Mouse (Mus musculus): Measurements from ENCODE around the gene Il20rb.

The Il20rb gene

GRCm38 (mm10) chr9:100486431-100486830 is at the start of gene Il20rb:
Gene Il20rb (minus strand): TSS chr9:100486788.
- DNase-seq = no peak

GRCm38 (mm10) chr9:100535618-100536262 is 49.2 kb upstream of the Il20rb start:
- DNase-seq = no peak

DNA sequence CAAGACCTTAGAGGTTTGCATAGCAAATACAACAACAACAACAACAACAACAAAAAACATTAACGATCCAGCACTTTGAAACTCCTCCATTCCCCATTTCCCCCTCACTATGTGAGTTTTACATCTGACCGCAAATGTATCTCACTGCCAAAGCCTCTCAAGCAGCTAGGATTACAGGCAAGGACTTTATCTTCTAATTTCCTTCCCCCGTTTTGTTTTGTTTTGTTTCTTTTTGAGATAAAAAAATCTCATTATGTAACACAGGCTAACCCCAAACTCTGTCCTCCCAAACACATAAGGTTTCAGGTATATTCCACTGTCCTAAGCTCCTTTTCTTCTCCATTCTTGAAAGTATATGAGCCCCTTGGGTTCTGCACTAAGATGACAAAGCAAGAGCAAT is 48.1 kb upstream of the Il20rb start:
- no peak for DNase-seq

- DNase-seq = no peak
Observed at GRCm38 (mm10) chr9:100532847-100533505, 46.4 kb upstream of the Il20rb start.

DNA sequence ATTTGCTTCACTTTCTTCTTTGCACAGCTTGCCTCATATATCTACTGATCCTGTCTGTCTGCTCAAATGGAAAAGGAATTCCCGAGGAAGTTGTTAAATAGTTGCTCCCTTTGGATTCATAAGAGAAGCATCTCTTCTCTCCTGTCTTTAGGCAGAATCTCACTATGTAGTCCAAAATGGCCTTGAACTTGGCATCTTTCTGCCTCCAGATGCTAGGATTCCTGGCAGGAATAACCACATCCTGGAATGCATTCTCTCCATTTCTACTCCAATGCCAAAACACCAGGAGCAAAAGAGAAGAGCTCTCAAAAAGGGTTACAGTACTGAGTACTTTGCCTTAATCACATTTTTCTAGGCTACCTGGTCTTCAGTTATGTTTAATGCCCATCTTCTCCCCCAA is 44.7 kb upstream of the Il20rb start:
- DNase-seq = no peak

DNA sequence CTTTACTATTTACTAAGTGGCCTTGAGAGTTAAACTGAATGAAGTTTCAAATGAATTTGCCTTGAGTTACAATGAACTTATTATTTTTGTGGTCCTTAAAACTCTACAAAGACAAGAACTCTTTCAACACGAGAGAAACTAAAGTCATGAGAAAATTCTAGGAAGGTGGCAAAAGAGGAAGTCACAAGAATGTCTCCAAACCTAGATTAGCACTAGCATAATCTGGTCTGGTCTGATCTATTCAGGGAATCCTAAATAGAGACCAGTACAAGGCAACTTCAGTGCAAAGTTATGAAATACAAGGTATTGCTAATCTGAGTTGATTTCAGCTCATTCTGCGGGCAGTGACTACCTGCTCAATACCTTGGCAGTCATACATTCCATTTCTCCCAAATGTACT is 38.6 kb upstream of the Il20rb start:
- DNase-seq = no peak

GRCm38 (mm10) chr9:100522029-100522428 is 35.4 kb upstream of the Il20rb start:
- DNase-seq = no peak

DNA sequence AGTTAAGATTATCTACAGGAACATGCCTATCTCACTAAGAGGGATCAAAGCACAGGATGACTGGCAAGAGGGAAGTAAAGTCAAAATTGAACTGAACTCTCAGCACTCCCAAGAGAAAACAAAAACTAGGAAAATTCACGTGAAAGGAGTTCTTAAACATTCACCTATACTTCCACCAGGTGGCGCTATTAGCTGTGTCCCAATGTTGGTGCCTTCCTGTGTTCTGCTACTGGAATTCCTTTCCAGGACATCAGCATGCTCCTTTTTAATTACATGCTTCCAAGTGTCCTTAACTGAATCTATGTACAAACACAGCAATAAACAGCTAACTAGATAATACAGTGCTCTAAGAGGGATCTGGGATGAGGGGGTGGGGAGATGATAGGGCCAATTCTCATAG is 34.0 kb upstream of the Il20rb start:
- DNase-seq = peak; percentile 83

GRCm38 (mm10) chr9:100520012-100520411 is 33.4 kb upstream of the Il20rb start:
- peak; percentile 53 for DNase-seq

GRCm38 (mm10) chr9:100507581-100507980 is 21.0 kb upstream of the Il20rb start:
- DNase-seq = no peak

DNA sequence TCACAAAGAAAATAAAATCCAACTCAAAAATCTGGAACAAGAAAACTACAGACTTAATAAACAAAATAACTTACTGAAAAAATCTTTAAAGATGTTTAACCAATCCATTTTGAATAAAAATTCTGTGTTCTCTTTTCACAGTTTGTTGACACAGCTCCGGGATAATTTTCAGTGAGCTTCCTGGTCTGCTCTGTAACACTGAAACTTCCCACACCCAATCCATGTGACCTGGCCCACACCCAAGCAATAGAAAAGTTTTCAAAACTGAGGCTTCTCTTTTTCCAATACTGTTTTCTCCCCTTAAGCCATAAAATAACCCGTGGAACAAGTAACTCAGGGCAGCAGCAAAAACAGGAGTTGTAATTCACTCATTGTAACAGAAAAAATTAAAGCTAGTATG is 20.1 kb upstream of the Il20rb start:
- DNase-seq = no peak

GRCm38 (mm10) chr9:100505498-100505897 is 18.9 kb upstream of the Il20rb start:
- peak; percentile 58 for DNase-seq

DNA sequence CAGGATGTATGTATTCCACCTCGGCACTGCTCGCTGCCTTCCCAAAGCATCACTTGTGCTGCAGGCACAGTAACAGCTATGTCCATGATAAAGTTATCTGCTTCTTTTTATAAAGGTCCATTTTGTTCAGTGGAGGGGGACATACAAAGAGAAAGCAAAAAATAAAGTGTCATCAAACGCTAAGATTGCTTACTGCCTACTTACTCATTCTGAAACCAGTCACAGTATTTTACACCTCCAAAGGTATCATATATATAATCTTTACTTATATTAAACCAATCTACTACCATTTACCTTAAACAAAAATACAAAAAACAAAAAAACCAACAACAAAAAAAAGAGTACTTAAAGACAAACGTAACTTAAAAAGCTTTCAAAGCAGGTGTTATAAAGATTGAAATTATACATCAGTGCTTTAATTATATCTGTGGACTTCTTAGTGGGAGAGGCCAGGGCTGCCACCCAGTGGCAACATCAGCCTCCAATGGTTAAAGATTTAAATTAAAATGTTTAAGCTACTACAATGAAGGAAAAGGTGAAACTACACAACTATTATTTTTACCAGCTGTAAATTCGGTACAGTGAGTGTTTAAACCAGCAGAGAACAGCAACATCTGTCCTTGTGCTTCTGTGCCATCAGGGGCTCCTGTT is 7.1 kb upstream of the Il20rb start:
- DNase-seq = no peak

DNA sequence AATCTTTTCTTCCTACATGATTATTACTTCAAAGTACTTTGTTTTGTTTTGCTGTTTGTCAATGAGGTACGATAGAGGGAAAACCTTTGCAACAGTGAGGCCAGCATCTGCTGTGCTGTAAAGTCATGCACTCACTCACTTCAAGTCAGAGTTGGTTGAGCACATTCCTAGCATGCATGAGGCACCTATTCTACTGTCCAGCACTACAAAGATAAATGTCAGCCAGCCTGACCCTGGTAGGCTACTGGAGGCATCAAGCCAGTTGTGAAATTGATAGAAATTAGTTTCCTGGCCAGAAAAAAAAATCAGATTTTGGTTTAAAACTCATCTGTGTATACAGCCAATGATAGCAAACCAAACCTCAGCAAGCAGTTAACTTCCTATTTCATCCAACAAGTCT is 4.8 kb upstream of the Il20rb start:
- DNase-seq = no peak

DNA sequence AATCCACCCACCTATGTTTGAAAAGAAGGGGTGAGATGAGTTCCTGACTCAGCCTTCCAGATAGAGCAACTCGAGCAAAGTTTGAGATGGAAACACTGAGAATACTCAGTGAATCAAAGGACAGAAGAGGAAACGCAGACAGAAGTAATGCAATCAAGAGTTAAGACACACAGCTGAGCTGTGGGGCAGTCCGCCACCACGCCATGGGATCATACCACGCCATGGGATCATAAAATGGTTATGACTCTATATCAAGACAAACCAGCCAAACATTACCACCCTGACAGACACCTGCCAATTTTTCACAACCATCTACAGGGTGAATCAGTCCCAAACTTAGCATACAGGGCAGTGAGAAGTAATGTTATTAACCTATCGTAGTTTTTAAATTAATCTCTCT is 2.4 kb upstream of the Il20rb start:
- no peak for DNase-seq

DNA sequence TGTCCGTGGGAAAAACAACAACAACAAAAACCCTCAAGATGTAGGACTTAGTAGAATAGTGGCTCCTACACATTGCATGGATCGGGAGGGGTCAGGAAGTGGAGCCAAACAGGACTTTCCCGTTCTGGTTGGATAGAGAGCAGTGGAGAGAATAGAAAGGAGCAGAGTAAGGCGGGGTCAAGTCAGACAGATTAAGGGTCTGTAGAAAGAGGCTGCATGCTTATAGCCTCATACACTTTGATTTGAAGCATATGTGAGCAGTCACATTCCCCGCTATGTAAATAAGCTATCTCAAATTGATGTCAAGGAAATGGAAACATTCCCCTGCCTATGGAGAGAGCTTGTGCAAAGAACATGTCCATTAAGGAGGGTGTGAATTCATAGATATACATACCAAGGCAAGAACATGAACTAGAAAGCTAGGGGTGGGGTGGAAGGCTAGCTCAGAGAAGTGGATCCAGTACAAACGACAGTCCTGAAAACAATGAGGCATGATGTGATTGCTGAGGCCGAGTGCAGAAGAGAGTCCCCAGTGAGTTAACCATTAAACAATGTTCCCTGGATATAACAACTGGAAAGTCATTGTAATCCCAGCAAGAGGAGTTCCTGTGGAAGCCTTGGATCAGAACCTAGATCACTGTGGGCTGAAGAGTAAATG is 1.6 kb upstream of the Il20rb start:
- DNase-seq = no peak

DNA sequence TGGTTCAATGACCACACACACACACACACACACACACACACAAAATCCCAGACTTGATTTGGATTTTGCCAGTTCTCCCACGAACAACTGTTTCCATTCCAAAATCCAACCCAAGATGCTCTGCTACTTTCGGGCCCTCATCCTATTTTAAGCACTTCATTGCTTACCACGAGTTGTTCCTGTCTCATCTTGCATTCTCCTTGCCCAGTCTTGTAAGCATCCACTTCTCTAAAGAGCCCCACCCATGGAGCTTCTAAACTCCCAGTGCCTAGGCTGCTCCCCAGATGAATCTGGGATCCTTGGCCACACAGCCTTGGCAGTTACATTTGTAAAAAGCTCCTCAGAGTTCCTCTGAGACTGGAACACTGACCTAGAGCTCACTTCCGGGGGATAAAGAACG is 3.3 kb downstream of the Il20rb start:
- DNase-seq = no peak

DNA sequence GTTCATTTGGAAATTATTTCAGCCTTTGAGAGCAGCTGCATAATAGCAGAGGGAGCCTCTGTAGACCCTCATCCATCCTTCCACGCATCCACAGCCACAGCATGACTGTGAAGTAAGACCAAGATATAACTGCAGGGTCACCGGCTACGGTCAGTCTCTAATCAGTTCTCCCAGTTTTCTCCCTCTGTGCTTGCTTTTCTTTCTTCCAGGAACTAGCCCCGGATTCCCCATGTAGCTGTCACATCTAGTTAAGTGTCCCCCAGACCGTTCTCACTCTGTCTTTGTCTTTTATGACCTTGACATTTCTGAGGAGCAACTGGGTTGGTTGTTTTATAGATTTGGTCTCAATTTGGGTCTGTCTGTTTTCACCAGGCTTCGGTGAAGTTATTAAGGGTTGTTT is 5.0 kb downstream of the Il20rb start:
- no peak for DNase-seq

DNA sequence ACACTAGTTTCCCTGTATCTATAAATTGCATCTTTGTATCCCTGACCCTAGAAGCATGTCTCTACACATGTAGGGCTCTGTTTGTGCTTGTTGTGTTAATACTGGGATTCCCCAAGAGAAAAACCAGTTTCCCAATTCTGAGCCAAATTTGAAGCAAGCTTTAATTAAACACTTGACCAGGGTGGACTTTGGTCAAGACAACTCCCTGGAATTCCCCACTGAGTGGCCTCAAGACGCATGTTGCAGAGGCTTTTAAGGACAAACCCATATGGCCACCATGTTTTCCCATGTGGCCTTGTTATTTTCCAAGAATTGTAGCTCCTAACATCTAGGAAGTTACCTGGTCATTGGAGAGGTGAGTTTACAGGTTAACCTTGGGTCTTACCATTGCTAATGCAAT is 12.5 kb downstream of the Il20rb start:
- DNase-seq = no peak

- no peak for DNase-seq
Observed at GRCm38 (mm10) chr9:100473361-100473760, 13.2 kb downstream of the Il20rb start.

DNA sequence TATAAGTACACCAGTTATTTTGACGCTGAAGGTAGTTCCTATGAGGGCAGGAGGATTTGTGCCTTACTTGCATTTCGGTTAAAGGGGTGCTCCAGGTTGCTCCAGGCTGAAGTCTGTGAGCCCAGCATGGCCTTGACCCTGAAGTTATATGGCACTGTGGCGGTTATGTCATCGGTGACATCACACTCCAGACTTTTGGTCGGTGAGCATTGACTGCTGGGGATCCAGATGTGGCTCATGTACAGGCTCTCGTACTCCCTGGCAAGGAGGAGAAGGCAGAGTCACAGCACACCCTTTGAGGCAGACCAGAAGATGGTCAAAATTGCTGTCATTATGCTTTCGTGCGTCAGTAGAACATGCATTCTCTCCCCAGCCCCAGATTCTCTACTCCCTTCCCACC is 13.7 kb downstream of the Il20rb start:
- DNase-seq = no peak

DNA sequence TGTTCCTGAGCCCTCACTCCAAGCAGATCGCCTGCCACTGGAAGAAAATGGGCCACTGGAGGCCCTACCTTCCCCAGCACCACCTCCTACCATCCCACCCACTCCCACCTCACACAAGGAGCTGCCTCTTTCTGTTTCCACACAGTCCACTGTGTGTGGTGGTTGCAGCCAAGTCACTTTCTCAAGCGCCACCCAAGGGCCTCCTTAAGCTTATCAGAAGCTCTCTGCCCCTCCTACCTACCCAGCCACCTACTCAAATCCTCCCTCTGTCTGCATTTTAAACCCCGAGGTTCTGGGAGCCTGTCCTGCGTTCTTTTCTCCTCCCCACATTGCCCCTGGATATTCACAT is 15.0 kb downstream of the Il20rb start:
- peak; percentile 58 for DNase-seq

DNA sequence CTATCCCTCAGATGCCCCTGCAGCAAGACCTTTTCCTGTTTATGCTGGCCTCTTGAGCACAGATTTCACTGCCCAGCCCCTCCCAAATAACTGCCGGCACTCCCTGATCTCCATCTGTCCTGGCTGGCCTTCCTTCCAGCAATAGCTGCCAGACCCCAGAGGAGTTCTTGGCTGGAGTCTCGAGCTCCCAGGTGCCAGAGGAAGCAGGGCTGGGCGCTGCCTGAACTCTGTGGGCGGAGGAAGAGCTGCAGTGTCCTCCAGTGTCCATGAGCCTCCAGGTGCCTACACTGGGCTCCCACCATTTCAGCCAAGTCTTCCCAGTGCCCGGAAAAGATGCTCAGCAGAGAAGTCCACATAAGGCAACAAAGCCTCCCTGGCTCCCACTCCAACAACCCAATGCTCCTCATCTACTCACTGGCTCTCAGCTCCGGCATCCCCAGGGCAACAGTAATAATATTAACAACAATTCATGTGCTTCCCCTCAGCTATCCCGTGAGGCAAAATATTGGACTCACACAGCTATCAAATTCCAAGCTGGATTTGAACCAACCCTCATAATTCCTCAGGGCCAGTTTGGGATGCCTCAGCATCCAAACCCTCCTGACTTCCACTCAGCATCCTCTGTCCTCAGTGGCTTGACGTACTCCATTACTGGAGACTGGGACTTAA is 15.5 kb downstream of the Il20rb start:
- peak; percentile 99 for DNase-seq

Data from cerebellum, adult 9-10 months (tissue).